Mouse (Mus musculus): ENCODE measurements at regions not wholly inside any gene's neighbourhood (a gene's known extent, or its start where the extent isn't known, plus 50 kb on each side); places are given as distances from the start of the nearest gene placed in this dataset.

DNA sequence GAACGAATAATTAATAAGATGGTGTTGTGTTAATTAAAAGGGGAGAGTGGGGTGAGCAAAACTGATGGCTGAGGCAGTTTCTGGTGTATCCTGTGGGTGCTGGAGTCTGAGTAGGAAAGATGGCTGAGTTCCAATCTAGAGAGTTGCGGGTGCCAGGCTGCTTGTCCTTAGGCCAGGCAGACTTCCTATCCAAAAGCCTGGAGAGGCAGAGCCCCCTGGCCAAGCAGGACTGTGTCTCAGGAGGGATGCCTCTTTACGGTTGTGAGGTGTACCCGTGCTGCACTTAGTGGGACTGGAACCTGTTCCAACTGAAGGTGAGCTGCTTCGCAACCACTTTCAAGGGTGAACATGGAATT is 836.3 kb upstream of the Lrrc6 start:
- DNase-seq (ENCODE audit: low spot score), result no peak
- Histone ChIP-seq H3K9me3 (no peaks in the 10 kb centered on the region), H3K4me1 (no peaks in the 10 kb centered on the region), H3K27ac (replicated peaks) (no peak overlapping the region), H3K27me3 (replicated peaks; ENCODE audit: low read depth, poor library complexity, severe bottlenecking) (no peaks in the 10 kb centered on the region), H3K36me3 (replicated peaks) (no peaks in the 10 kb centered on the region), H3K4me3 (no peak overlapping the region)
- 89% methylated on average over 5 of the region's 5 CpGs for WGBS

DNA sequence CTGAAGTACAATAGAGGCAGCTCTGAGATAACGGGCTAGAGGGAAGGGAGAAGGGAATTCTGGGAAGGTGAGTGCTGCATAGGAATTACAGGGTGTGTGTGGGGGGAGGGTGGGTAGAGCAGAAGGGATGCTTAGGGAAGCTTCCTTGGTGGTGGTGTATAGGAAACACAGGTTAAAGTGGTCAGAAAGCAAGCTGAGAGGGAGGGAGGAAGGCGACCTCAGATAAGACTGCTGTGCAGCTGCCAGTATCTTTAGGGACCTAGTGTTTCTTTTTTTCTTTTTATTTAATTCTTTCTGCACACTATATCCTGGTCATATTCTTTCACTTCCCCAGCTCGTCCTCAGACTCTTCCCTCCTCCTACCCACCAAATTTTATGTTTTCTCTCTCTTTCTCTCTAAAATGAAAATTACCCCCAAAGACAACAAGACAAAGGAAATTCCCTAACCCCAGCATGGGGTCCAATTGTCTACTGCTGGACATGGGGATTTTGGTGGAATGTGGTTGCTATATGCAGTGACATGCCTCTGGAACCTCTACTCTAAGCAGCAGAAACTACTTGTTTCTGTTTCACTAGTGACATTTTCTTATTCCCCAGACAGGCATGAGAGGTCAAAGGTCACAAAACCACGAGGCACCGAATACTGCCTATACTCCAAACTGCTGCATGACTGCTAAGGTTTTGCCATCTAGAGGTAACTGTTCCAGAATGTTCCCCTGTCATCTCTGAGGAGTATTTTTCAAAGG is 835.8 kb upstream of the Lrrc6 start:
- no peak for DNase-seq (ENCODE audit: low spot score)
- H3K4me1 ChIP-seq, result no peaks in the 10 kb centered on the region
- no peak overlapping the region for H3K27ac ChIP-seq (replicated peaks)
- WGBS, result 56% methylated on average over 5 of the region's 5 CpGs
- no peaks in the 10 kb centered on the region for H3K36me3 ChIP-seq (replicated peaks)
- H3K27me3 ChIP-seq (replicated peaks; ENCODE audit: low read depth, poor library complexity, severe bottlenecking), result no peaks in the 10 kb centered on the region
- H3K9me3 ChIP-seq, result no peaks in the 10 kb centered on the region
- no peak overlapping the region for H3K4me3 ChIP-seq

DNA sequence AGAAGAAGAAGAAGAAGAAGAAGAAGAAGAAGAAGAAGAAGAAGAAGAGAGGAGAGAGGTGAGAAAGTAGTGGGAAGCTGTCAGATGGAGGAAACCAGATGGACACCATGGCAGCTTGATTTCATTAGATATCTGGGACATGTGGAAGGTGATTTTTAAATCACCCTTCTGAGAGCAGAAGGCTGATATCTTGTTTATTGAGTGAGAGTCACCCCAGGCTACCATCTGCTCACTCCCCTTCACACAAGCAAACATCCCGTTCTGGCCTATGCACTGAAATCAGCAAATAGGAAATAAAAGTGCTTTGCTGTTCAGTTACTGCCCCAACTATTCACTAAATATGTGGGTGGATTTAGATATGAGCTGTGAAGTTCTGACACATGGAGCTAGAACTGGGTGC is 831.8 kb upstream of the Lrrc6 start:
- 85% methylated on average over 1 of the region's 1 CpGs for WGBS
- Histone ChIP-seq H3K4me1 (no peaks in the 10 kb centered on the region), H3K9me3 (no peaks in the 10 kb centered on the region), H3K4me3 (no peak overlapping the region), H3K27ac (replicated peaks) (no peak overlapping the region), H3K27me3 (replicated peaks; ENCODE audit: low read depth, poor library complexity, severe bottlenecking) (no peaks in the 10 kb centered on the region), H3K36me3 (replicated peaks) (no peaks in the 10 kb centered on the region)
- no peak for DNase-seq (ENCODE audit: low spot score)

DNA sequence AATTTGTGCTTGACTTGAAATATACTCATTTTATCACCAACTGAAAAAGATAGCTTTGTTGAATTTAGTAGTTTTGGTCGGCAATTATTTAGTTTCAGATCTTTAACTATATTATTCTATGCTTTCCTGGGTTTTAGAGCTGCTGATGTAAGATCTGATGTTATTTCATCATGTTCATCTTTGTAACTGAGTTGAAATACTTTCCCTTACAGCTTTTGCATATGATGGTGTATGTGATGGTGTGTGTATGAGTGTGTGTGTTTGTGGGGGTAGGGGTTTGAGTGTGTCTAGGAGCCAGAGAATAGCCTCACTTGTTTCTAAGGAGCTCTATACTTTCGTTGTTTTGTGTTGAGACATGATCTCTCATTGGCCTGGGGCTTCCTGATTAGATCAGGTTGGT is 819.6 kb upstream of the Lrrc6 start:
- no peaks in the 10 kb centered on the region for H3K4me1 ChIP-seq
- WGBS, result 75% methylated on average over 2 of the region's 2 CpGs
- no peak overlapping the region for H3K4me3 ChIP-seq
- H3K27me3 ChIP-seq (replicated peaks; ENCODE audit: low read depth, poor library complexity, severe bottlenecking), result no peaks in the 10 kb centered on the region
- DNase-seq (ENCODE audit: low spot score), result no peak
- H3K36me3 ChIP-seq (replicated peaks), result no peaks in the 10 kb centered on the region
- H3K9me3 ChIP-seq, result no peaks in the 10 kb centered on the region
- H3K27ac ChIP-seq (replicated peaks), result no peak overlapping the region

GRCm38 (mm10) chr15:67315202-67315601 is 814.5 kb upstream of the Lrrc6 start:
- no peak overlapping the region for H3K4me3 ChIP-seq
- no peak overlapping the region for H3K27ac ChIP-seq (replicated peaks)
- H3K27me3 ChIP-seq (replicated peaks; ENCODE audit: low read depth, poor library complexity, severe bottlenecking), result no peaks in the 10 kb centered on the region
- no peaks in the 10 kb centered on the region for H3K36me3 ChIP-seq (replicated peaks)
- H3K9me3 ChIP-seq, result no peaks in the 10 kb centered on the region
- no peaks in the 10 kb centered on the region for H3K4me1 ChIP-seq
- WGBS, result 93% methylated on average over 1 of the region's 1 CpGs
- no peak for DNase-seq (ENCODE audit: low spot score)

GRCm38 (mm10) chr15:67313648-67314047 is 812.9 kb upstream of the Lrrc6 start:
- no peaks in the 10 kb centered on the region for H3K4me1 ChIP-seq
- H3K9me3 ChIP-seq, result no peaks in the 10 kb centered on the region
- no peak for DNase-seq (ENCODE audit: low spot score)
- H3K27ac ChIP-seq (replicated peaks), result no peak overlapping the region
- no peaks in the 10 kb centered on the region for H3K27me3 ChIP-seq (replicated peaks; ENCODE audit: low read depth, poor library complexity, severe bottlenecking)
- no peaks in the 10 kb centered on the region for H3K36me3 ChIP-seq (replicated peaks)
- H3K4me3 ChIP-seq, result no peak overlapping the region

GRCm38 (mm10) chr15:67305681-67306080 is 805.0 kb upstream of the Lrrc6 start:
- Histone ChIP-seq H3K4me3 (no peak overlapping the region), H3K27ac (replicated peaks) (no peak overlapping the region), H3K4me1 (peaks cover 4% of the 10 kb centered on the region), H3K9me3 (no peaks in the 10 kb centered on the region), H3K27me3 (replicated peaks; ENCODE audit: low read depth, poor library complexity, severe bottlenecking) (no peaks in the 10 kb centered on the region), H3K36me3 (replicated peaks) (no peaks in the 10 kb centered on the region)
- no peak for DNase-seq (ENCODE audit: low spot score)
- 83% methylated on average over 1 of the region's 1 CpGs for WGBS

GRCm38 (mm10) chr15:67303804-67304203 is 803.1 kb upstream of the Lrrc6 start:
- H3K36me3 ChIP-seq (replicated peaks), result no peaks in the 10 kb centered on the region
- H3K9me3 ChIP-seq, result no peaks in the 10 kb centered on the region
- peaks cover 4% of the 10 kb centered on the region for H3K4me1 ChIP-seq
- no peak overlapping the region for H3K4me3 ChIP-seq
- WGBS, result 78% methylated on average over 1 of the region's 1 CpGs
- no peaks in the 10 kb centered on the region for H3K27me3 ChIP-seq (replicated peaks; ENCODE audit: low read depth, poor library complexity, severe bottlenecking)
- no peak for DNase-seq (ENCODE audit: low spot score)
- no peak overlapping the region for H3K27ac ChIP-seq (replicated peaks)

- Histone ChIP-seq H3K27me3 (replicated peaks; ENCODE audit: low read depth, poor library complexity, severe bottlenecking) (no peaks in the 10 kb centered on the region), H3K36me3 (replicated peaks) (no peaks in the 10 kb centered on the region), H3K27ac (replicated peaks) (0 out of 2 replicates have a peak overlapping the region, but pooled peaks have one; percentile 14), H3K9me3 (no peaks in the 10 kb centered on the region), H3K4me3 (no peak overlapping the region), H3K4me1 (peaks cover 4% of the 10 kb centered on the region)
- no peak for DNase-seq (ENCODE audit: low spot score)
- 70% methylated on average over 6 of the region's 6 CpGs for WGBS
Measured at GRCm38 (mm10) chr15:67301871-67302363, 801.2 kb upstream of the Lrrc6 start.

GRCm38 (mm10) chr15:67301024-67301423 is 800.3 kb upstream of the Lrrc6 start:
- H3K27me3 ChIP-seq (replicated peaks; ENCODE audit: low read depth, poor library complexity, severe bottlenecking), result no peaks in the 10 kb centered on the region
- no peaks in the 10 kb centered on the region for H3K36me3 ChIP-seq (replicated peaks)
- peaks cover 4% of the 10 kb centered on the region for H3K4me1 ChIP-seq
- no peak overlapping the region for H3K27ac ChIP-seq (replicated peaks)
- WGBS, result 84% methylated on average over 4 of the region's 4 CpGs
- H3K4me3 ChIP-seq, result no peak overlapping the region
- DNase-seq (ENCODE audit: low spot score), result no peak
- H3K9me3 ChIP-seq, result no peaks in the 10 kb centered on the region

DNA sequence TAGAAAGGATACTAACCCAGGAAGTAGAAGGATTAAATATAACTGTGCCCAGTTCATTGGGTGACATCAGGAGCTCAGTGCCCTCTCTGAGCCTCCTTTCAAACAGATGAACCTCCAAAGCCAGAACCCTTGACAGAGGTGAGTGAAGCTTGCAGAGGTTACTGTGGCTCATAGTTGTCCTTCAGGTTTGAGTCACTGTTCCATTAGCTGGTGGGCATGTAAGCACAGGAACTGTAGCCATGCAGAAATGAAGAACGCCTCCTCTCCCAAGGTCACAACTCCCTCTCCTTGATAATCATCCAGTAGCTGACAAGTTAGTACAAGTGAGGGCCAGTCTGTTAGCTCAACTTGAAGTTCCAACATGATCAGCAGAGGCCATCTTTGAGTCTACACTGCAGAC is 794.1 kb upstream of the Lrrc6 start:
- no peaks in the 10 kb centered on the region for H3K27me3 ChIP-seq (replicated peaks; ENCODE audit: low read depth, poor library complexity, severe bottlenecking)
- WGBS, result 88% methylated on average over 1 of the region's 1 CpGs
- no peak overlapping the region for H3K4me3 ChIP-seq
- no peaks in the 10 kb centered on the region for H3K9me3 ChIP-seq
- no peaks in the 10 kb centered on the region for H3K4me1 ChIP-seq
- DNase-seq (ENCODE audit: low spot score), result no peak
- no peaks in the 10 kb centered on the region for H3K36me3 ChIP-seq (replicated peaks)
- no peak overlapping the region for H3K27ac ChIP-seq (replicated peaks)

- Histone ChIP-seq H3K27me3 (replicated peaks; ENCODE audit: low read depth, poor library complexity, severe bottlenecking) (no peaks in the 10 kb centered on the region), H3K4me1 (no peaks in the 10 kb centered on the region), H3K9me3 (no peaks in the 10 kb centered on the region), H3K27ac (replicated peaks) (no peak overlapping the region), H3K4me3 (no peak overlapping the region), H3K36me3 (replicated peaks) (no peaks in the 10 kb centered on the region)
- no peak for DNase-seq (ENCODE audit: low spot score)
- WGBS, result 77% methylated on average over 4 of the region's 4 CpGs
Measured at GRCm38 (mm10) chr15:67289749-67290148, 789.0 kb upstream of the Lrrc6 start.

- Histone ChIP-seq H3K36me3 (replicated peaks) (no peaks in the 10 kb centered on the region), H3K4me3 (no peak overlapping the region)
- WGBS, result 69% methylated on average over 4 of the region's 4 CpGs
Measured at GRCm38 (mm10) chr15:67284941-67285340, 784.2 kb upstream of the Lrrc6 start.

More at GRCm38 (mm10) chr15:67284941-67285340, 784.2 kb upstream of the Lrrc6 start:
- Histone ChIP-seq H3K27me3 (replicated peaks; ENCODE audit: low read depth, poor library complexity, severe bottlenecking) (no peaks in the 10 kb centered on the region), H3K9me3 (no peaks in the 10 kb centered on the region), H3K27ac (replicated peaks) (no peak overlapping the region), H3K4me1 (no peaks in the 10 kb centered on the region)
- no peak for DNase-seq (ENCODE audit: low spot score)
